Mouse (Mus musculus) stomach, embryonic 15.5 days (tissue): ENCODE measurements at regions not wholly inside any gene's neighbourhood (a gene's known extent, or its start where the extent isn't known, plus 50 kb on each side); places are given as distances from the start of the nearest gene placed in this dataset.

ENCODE experiments used
- ATAC-seq: fragments of 200-750 bp; cut with Nextera tagmentation; 2 replicates; pipeline ENCODE4 v1.8.0; 2017; ENCODE audit warnings: low read depth, moderate number of reproducible peaks, moderate TSS enrichment; ENCODE audit not compliant: insufficient read depth, low FRiP score
- H3K27ac ChIP-seq: fragments of 300-500 bp; sonication (generic); 2 replicates; pipeline ENCODE4 v1.5.1; 2015; ENCODE audit warnings: mild to moderate bottlenecking, inconsistent platforms
- H3K27me3 ChIP-seq: fragments of 300-500 bp; sonication (generic); replicated peaks from 2 replicates; pipeline ENCODE4 v1.6.1; 2015; ENCODE audit warnings: inconsistent platforms
- H3K36me3 ChIP-seq: fragments of 300-500 bp; sonication (generic); 2 replicates; pipeline ENCODE4 v1.6.1; 2015; ENCODE audit warnings: inconsistent platforms
- H3K4me1 ChIP-seq: fragments of 300-500 bp; sonication (generic); 2 replicates; pipeline ENCODE4 v1.6.1; 2015; ENCODE audit warnings: inconsistent platforms
- H3K4me2 ChIP-seq: fragments of 300-500 bp; sonication (generic); 2 replicates; pipeline ENCODE4 v1.6.1; 2015; ENCODE audit warnings: mild to moderate bottlenecking, inconsistent platforms
- H3K4me3 ChIP-seq: fragments of 300-500 bp; sonication (generic); replicated peaks from 2 replicates; pipeline ENCODE4 v1.5.1; 2015; ENCODE audit warnings: inconsistent platforms
- H3K9ac ChIP-seq: fragments of 300-500 bp; sonication (generic); 2 replicates; pipeline ENCODE4 v1.6.1; 2015; ENCODE audit warnings: inconsistent platforms
- H3K9me3 ChIP-seq: fragments of 300-500 bp; sonication (generic); 2 replicates; pipeline ENCODE4 v1.6.1; 2016; ENCODE audit warnings: inconsistent platforms
- WGBS: fragments of 180-500 bp; shearing (Covaris S2); methylation state at CpG from one replicate; pipeline ENCODE4 v1.1.7; 2015; 5-methylcytosine and 5-hydroxymethylcytosine counted together

GRCm38 (mm10) chr3:39320851-39321250 is 434.1 kb downstream of the Fat4 start:
- no peaks in the 10 kb centered on the region for H3K27me3 ChIP-seq
- no peak overlapping the region for H3K4me2 ChIP-seq
- ATAC-seq: no peak
- H3K36me3 ChIP-seq: no peaks in the 10 kb centered on the region
- H3K9ac ChIP-seq: no peak overlapping the region
- WGBS: 63% methylated on average over 7 of the region's 7 CpGs
- no peak overlapping the region for H3K27ac ChIP-seq
- H3K9me3 ChIP-seq: no peaks in the 10 kb centered on the region
- no peak overlapping the region for H3K4me3 ChIP-seq
- H3K4me1 ChIP-seq: no peaks in the 10 kb centered on the region

DNA sequence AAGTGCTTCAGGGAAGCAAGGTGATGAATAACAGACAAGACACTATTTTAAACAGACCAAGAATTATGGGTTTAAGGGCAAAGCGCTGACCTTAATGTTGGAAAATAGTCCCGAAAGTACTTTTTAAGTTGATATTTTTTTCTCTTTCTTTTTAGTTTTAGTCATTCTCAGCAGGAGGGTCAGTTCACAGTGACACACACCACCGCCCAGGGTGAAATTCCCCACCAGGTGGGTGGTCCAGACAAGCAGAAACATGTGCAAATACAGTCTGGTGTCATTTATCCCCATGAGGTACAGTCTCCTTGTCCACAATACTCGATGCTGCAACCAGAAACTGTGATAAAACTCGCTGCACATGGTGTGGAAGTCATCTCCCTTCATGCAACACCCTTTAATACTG is 435.5 kb downstream of the Fat4 start:
- H3K4me2 ChIP-seq: no peak overlapping the region
- no peaks in the 10 kb centered on the region for H3K27me3 ChIP-seq
- H3K9ac ChIP-seq: no peak overlapping the region
- no peak overlapping the region for H3K27ac ChIP-seq
- ATAC-seq: no peak
- H3K4me3 ChIP-seq: no peak overlapping the region
- no peaks in the 10 kb centered on the region for H3K4me1 ChIP-seq
- no peaks in the 10 kb centered on the region for H3K36me3 ChIP-seq
- WGBS: 38% methylated on average over 5 of the region's 5 CpGs
- no peaks in the 10 kb centered on the region for H3K9me3 ChIP-seq

DNA sequence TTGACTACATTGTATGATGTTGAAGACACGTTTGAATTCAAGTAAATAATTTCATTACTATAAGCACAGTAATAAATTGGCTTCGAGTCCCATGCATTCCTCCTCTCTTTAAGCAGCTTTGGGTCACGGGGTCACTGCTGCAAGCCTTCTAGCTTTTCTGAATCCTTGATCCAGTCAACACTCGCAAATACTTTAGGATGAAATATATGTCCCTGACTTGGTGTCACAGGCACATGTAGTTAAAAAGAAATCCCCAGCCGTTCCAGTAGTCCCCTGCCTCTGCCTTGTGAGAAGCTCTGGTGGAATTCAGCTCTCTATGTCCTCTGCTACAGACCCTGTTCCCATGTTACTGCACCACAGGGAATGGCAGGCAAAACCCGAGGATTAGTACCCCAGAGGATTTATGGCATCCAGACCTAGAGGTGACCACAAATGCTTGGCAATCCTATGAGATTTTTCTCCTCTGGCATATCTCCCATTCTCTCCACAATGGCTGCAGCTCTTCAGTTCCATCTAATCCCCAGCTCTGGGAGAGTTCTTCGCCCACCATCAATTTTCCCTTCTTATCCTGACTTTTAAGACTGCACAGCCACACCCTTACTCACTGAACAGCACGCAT is 449.0 kb downstream of the Fat4 start:
- no peak overlapping the region for H3K9ac ChIP-seq
- no peaks in the 10 kb centered on the region for H3K4me1 ChIP-seq
- no peaks in the 10 kb centered on the region for H3K9me3 ChIP-seq
- 45% methylated on average over 8 of the region's 8 CpGs for WGBS
- ATAC-seq: no peak
- no peaks in the 10 kb centered on the region for H3K36me3 ChIP-seq
- H3K4me2 ChIP-seq: no peak overlapping the region
- H3K27ac ChIP-seq: no peak overlapping the region
- H3K27me3 ChIP-seq: no peaks in the 10 kb centered on the region
- H3K4me3 ChIP-seq: no peak overlapping the region

- Histone ChIP-seq H3K27me3 (no peaks in the 10 kb centered on the region), H3K4me3 (no peak overlapping the region), H3K4me1 (no peaks in the 10 kb centered on the region), H3K4me2 (no peak overlapping the region), H3K36me3 (no peaks in the 10 kb centered on the region), H3K9ac (no peak overlapping the region), H3K9me3 (no peaks in the 10 kb centered on the region), H3K27ac (no peak overlapping the region)
- WGBS: 74% methylated on average over 3 of the region's 3 CpGs
- ATAC-seq: no peak
These were observed 454.5 kb downstream of the Fat4 start for GRCm38 (mm10) chr3:39341161-39341687.

DNA sequence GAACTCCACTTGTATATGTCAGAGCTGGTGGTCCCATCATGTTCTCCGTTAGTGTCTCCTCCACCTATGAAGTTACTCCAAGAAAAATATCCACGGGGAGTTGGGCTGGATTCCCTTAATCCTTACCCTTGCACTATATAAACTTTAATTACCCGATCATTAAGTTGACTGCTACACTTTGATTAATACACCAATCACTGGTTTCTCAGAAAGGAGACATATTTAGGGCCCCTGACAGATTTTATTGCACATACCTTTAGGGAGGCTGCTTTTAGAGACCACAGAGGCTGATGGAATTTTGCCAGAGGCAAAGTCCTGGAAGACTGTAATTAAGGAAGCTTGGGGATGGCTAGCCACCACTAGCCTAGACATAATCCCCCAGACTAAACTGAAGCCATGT is 457.3 kb downstream of the Fat4 start:
- no peaks in the 10 kb centered on the region for H3K4me1 ChIP-seq
- WGBS: 51% methylated on average over 3 of the region's 3 CpGs
- no peak overlapping the region for H3K27ac ChIP-seq
- no peaks in the 10 kb centered on the region for H3K36me3 ChIP-seq
- no peaks in the 10 kb centered on the region for H3K27me3 ChIP-seq
- H3K9me3 ChIP-seq: no peaks in the 10 kb centered on the region
- no peak for ATAC-seq
- no peak overlapping the region for H3K4me2 ChIP-seq
- H3K9ac ChIP-seq: no peak overlapping the region
- H3K4me3 ChIP-seq: no peak overlapping the region

GRCm38 (mm10) chr3:39347578-39347977 is 460.8 kb downstream of the Fat4 start:
- H3K27ac ChIP-seq: no peak overlapping the region
- H3K9me3 ChIP-seq: no peaks in the 10 kb centered on the region
- 95% methylated on average over 4 of the region's 4 CpGs for WGBS
- no peak overlapping the region for H3K4me3 ChIP-seq
- no peaks in the 10 kb centered on the region for H3K36me3 ChIP-seq
- H3K9ac ChIP-seq: no peak overlapping the region
- no peak overlapping the region for H3K4me2 ChIP-seq
- ATAC-seq: no peak
- H3K27me3 ChIP-seq: no peaks in the 10 kb centered on the region
- no peaks in the 10 kb centered on the region for H3K4me1 ChIP-seq

DNA sequence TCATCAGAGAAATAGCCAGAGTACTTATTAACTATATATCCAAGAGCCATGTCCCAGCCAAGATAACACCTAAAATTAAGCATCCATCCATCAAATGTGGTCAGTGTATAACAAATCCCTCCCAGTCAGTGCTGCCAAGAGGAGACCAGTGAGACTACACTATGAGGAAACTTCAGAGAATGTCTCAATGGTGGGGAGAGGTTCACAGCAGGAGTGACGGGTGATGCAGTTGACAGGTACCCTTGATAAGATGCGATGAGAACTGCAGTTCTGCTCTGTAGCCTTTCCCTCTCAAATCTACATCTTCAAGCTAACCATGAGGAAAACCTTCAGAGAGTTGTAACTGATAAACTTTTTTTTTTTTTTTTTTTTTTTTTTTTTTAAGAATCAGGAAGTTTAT is 470.3 kb downstream of the Fat4 start:
- Histone ChIP-seq H3K9me3 (no peaks in the 10 kb centered on the region), H3K36me3 (no peaks in the 10 kb centered on the region), H3K9ac (no peak overlapping the region), H3K4me3 (no peak overlapping the region), H3K27me3 (no peaks in the 10 kb centered on the region), H3K4me2 (no peak overlapping the region), H3K27ac (no peak overlapping the region), H3K4me1 (no peaks in the 10 kb centered on the region)
- ATAC-seq: no peak
- 53% methylated on average over 2 of the region's 2 CpGs for WGBS

- no peaks in the 10 kb centered on the region for H3K27me3 ChIP-seq
- no peak overlapping the region for H3K9ac ChIP-seq
- H3K9me3 ChIP-seq: no peaks in the 10 kb centered on the region
- 41% methylated on average over 2 of the region's 2 CpGs for WGBS
- ATAC-seq: no peak
- no peak overlapping the region for H3K4me2 ChIP-seq
- H3K27ac ChIP-seq: no peak overlapping the region
- no peak overlapping the region for H3K4me3 ChIP-seq
- no peaks in the 10 kb centered on the region for H3K36me3 ChIP-seq
- H3K4me1 ChIP-seq: no peaks in the 10 kb centered on the region
These were observed 473.5 kb downstream of the Fat4 start for GRCm38 (mm10) chr3:39360278-39360677.

- no peak overlapping the region for H3K4me2 ChIP-seq
- no peak overlapping the region for H3K9ac ChIP-seq
- H3K9me3 ChIP-seq: no peaks in the 10 kb centered on the region
- no peak overlapping the region for H3K27ac ChIP-seq
- no peak for ATAC-seq
- no peaks in the 10 kb centered on the region for H3K27me3 ChIP-seq
- WGBS: 89% methylated on average over 4 of the region's 4 CpGs
- no peaks in the 10 kb centered on the region for H3K4me1 ChIP-seq
- H3K4me3 ChIP-seq: no peak overlapping the region
- no peaks in the 10 kb centered on the region for H3K36me3 ChIP-seq
These were observed 484.2 kb downstream of the Fat4 start for GRCm38 (mm10) chr3:39370926-39371325.

DNA sequence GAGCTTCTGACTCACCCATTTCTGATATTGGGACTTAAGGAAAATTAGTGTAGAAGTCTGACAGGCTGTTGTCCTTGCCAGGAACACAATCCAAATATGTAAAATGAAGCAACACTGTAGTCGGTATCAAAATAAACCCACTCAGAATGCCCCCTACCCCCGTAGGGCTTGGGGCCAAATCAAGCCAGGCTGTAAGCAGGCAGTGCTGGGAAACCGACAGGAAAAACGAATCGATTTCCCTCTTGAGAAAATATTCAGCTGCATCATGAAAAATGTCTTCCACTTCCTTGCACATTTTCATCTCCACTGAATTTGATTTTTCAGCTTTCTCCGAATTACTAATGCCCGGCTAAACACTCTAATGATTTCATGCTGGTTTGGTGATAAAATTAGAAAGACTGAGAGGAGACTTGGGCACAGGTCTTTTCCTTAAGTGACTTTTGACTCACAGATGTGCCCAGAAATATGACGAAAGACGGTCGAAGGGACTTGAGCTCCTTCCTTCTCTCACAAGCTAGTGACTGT is 485.7 kb downstream of the Fat4 start:
- 80% methylated on average over 10 of the region's 10 CpGs for WGBS
- Histone ChIP-seq H3K27ac (no peak overlapping the region), H3K4me3 (no peak overlapping the region), H3K4me1 (no peaks in the 10 kb centered on the region), H3K4me2 (no peak overlapping the region), H3K9ac (no peak overlapping the region), H3K36me3 (no peaks in the 10 kb centered on the region), H3K27me3 (no peaks in the 10 kb centered on the region), H3K9me3 (no peaks in the 10 kb centered on the region)
- ATAC-seq: no peak

DNA sequence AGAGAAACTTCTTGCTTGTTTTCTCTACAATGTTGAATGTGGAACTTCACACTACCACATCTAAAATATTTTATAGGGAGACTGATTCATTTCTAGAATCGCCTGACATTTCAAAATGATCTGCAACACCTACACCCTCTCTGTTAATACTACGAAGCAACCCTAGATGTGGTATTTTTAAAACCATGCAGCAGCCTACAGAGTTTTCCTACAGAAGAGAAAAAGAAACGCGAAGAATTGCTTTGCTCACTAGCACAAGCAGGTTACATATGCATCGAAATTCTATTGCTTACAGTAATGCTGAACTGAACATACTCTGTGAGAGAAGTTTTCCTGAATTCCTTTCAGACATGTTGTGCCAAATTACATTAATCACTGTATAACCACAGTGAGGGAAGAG is 488.7 kb downstream of the Fat4 start:
- Histone ChIP-seq H3K4me3 (no peak overlapping the region), H3K27ac (no peak overlapping the region), H3K9ac (no peak overlapping the region), H3K4me1 (no peaks in the 10 kb centered on the region), H3K36me3 (no peaks in the 10 kb centered on the region), H3K4me2 (no peak overlapping the region), H3K27me3 (no peaks in the 10 kb centered on the region), H3K9me3 (no peaks in the 10 kb centered on the region)
- WGBS: 75% methylated on average over 5 of the region's 5 CpGs
- no peak for ATAC-seq

GRCm38 (mm10) chr3:39388491-39388890 is 501.8 kb downstream of the Fat4 start:
- Histone ChIP-seq H3K27me3 (no peaks in the 10 kb centered on the region), H3K4me2 (no peak overlapping the region), H3K27ac (no peak overlapping the region), H3K9me3 (no peaks in the 10 kb centered on the region), H3K36me3 (no peaks in the 10 kb centered on the region), H3K4me1 (peaks cover 8% of the 10 kb centered on the region; the same call in 1 of the 2 replicates), H3K4me3 (no peak overlapping the region), H3K9ac (no peak overlapping the region)
- 24% methylated on average over 1 of the region's 1 CpGs for WGBS
- no peak for ATAC-seq

- no peaks in the 10 kb centered on the region for H3K36me3 ChIP-seq
- H3K4me1 ChIP-seq: peaks cover 8% of the 10 kb centered on the region; the same call in 1 of the 2 replicates
- H3K4me3 ChIP-seq: no peak overlapping the region
- H3K9ac ChIP-seq: no peak overlapping the region
- H3K4me2 ChIP-seq: no peak overlapping the region
- ATAC-seq: peak; percentile 35; the same call in 1 of the 2 replicates
- 39% methylated on average over 9 of the region's 9 CpGs for WGBS
- no peaks in the 10 kb centered on the region for H3K9me3 ChIP-seq
- no peak overlapping the region for H3K27ac ChIP-seq
- H3K27me3 ChIP-seq: no peaks in the 10 kb centered on the region
These were observed 503.7 kb downstream of the Fat4 start for GRCm38 (mm10) chr3:39390442-39390841.
